Mouse (Mus musculus) urinary bladder, adult 18-20 months (tissue): Measurements from ENCODE around the gene Gm17304.

Experiments used
- DNase-seq, 2 experiments: peaks; one replicate each; pipeline ENCODE4 v3.0.0; 2022; ENCODE audit warnings: low spot score in 2 of 2, mixed read lengths in 2 of 2

Gm17304 gene

GRCm38 (mm10) chr5:106623337-106623736 is 14.4 kb downstream of the Gm17304 start:
- DNase-seq = no peak

GRCm38 (mm10) chr5:106628369-106629149 is 19.7 kb downstream of the Gm17304 start:
- no peak for DNase-seq

- no peak for DNase-seq
Measured at GRCm38 (mm10) chr5:106636423-106636946, 27.6 kb downstream of the Gm17304 start.

GRCm38 (mm10) chr5:106639627-106640026 is 30.7 kb downstream of the Gm17304 start:
- DNase-seq = no peak

DNA sequence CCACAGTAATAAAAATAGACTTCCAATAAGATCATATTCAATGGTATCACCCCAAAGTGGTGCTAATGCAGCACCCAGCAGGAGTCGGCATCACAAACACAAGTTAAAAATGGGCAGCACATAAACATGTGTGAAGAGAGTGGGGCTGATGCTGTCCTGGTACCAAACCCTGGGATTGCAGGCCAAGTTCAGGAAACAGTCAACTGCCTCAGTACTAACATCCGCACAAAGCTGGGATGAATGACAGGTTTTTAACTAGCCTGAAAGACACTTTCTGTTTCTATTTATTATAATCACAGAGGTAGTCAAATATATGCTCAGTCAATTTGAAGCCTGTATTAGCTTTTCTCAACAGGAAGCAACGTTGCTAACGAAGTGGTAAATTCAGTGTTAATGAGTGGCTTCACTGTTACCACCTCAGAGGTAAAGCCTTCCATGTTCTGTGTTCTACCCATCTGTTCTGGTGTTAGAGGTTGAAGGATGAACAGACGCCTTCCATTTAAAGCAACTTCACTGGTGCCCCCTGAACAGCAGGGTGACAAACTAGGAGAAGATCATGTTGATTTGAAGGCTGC is 31.4 kb downstream of the Gm17304 start:
- DNase-seq = no peak

- no peak for DNase-seq
Measured at GRCm38 (mm10) chr5:106641876-106642275, 33.0 kb downstream of the Gm17304 start.

GRCm38 (mm10) chr5:106643434-106643833 is 34.5 kb downstream of the Gm17304 start:
- no peak for DNase-seq

DNA sequence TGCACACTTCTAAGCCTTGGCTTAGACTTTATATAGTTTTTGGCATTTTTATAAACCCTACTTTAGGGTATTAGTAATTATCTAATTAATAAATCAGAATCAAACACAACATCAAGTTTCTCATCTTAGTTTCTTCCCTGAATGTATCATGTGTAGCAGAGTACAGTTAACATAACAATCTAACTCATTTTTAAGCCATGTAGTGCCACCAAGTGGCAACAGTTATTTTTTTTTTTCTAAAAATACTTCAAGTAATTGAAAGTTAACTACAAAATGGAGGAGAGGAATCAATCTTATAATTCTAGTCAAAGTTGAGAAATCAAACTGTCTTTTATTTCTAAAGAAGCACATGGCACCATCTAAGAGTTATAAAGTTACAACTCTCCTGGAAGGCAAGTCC is 40.5 kb downstream of the Gm17304 start:
- no peak for DNase-seq

- DNase-seq = no peak
Measured at GRCm38 (mm10) chr5:106649995-106650394, 41.1 kb downstream of the Gm17304 start.

GRCm38 (mm10) chr5:106652220-106652753 is 43.4 kb downstream of the Gm17304 start:
- DNase-seq = no peak

GRCm38 (mm10) chr5:106652790-106653328 is 44.0 kb downstream of the Gm17304 start:
- DNase-seq = no peak
